Comparison of ENCODE assay signal across 8 mouse cellular contexts in the genomic region with DNA sequence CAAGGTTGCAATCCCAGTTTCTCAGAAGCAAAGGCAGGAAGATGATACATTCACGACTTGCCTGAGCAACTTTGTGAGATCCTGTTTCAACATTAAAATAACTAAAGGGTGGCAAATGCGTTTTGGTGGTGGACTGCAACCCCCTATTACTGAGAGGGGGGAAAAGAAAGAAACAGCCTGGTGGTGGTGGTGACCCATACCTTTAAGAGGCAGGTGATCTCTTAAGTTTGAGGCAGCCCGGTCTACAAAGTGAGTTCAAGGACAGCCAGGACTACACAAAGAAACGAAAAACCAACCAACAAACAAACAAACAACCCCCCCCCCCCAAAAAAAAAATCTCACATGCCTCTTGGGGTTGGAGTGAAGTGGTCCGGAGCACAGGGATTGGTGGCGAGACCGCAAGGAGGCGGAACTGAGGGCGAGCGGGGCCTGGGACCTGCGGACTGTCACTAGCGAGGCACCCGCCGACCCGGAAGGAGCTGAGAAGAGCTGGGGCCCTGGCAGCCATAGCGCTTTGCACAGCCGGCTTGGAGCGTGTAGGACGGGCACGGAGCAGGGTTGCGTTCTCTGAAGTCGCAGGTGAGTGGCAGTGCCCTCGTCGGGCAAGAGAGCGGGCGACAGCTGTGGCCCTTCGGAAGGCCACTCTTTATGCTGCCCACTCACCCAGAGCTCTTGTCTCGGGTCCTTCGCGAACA. TPM values are rescaled to one million over a fixed set of nuclear protein-coding genes. Genes with fewer than 3 reads are reported as not detected.
DNase-seq lines count a peak whose midpoint lies in the region; ATAC-seq and TF ChIP-seq lines count a peak whose summit lies in the region.

A gene (minus strand): TSS at position 422 of the 695 bp plus-strand sequence.
A gene (plus strand): TSS at position 475 of the 695 bp plus-strand sequence.

- peak within 1 kb of the TSS; percentile 91 for H3K9ac ChIP-seq in heart, embryonic 11.5 days (ENCODE audit: low read depth, low read length)
- peak within 1 kb of the TSS; percentile 92 for H3K9ac ChIP-seq in kidney, embryonic 16.5 days (replicated peaks; ENCODE audit: low read length)
- H3K9ac ChIP-seq in liver, adult 2 months (ENCODE audit: low read depth, low read length): peak within 1 kb of the TSS; percentile 91

- ATAC-seq in heart, embryonic 11.5 days (replicated peaks; ENCODE audit: insufficient number of reproducible peaks, low FRiP score, low TSS enrichment): peak; percentile 78; the same call in 1 of the 2 replicates
- peak; percentile 97 for ATAC-seq in kidney, embryonic 16.5 days (ENCODE audit: low FRiP score, low TSS enrichment)
- ATAC-seq in monocyte, adult 5-6 weeks (replicated peaks; ENCODE audit: insufficient number of reproducible peaks, low FRiP score, low TSS enrichment, poor library complexity, severe bottlenecking): peak; percentile 99

- no peak within 1 kb of the TSS for H3K27ac ChIP-seq in heart, embryonic 11.5 days (ENCODE audit: low read depth, low read length)
- no peak within 1 kb of the TSS for H3K27ac ChIP-seq in kidney, embryonic 16.5 days (ENCODE audit: low read length)
- H3K27ac ChIP-seq in liver, adult 2 months (replicated peaks; ENCODE audit: insufficient read depth, low read depth, low read length): peak within 1 kb of the TSS; percentile 93

- peaks cover 12% of the 10 kb centered on the region for H3K79me2 ChIP-seq in liver, adult 2 months (ENCODE audit: control insufficient read depth, insufficient read depth, low read length)

- TF ChIP-seq CTCF in liver, adult 2 months (IDR thresholded peaks at IDR 0.05; ENCODE audit: low read depth, low read length): 0 out of 2 replicates have a peak, but pooled peaks have one; percentile 13

- peaks cover 10% of the 10 kb centered on the region for H3K36me3 ChIP-seq in erythroblast, embryonic 14.5 days (ENCODE audit: control insufficient read depth)
- H3K36me3 ChIP-seq in heart, embryonic 11.5 days (ENCODE audit: control insufficient read depth, insufficient read depth, low read length): no peaks in the 10 kb centered on the region
- no peaks in the 10 kb centered on the region for H3K36me3 ChIP-seq in kidney, embryonic 16.5 days (ENCODE audit: insufficient read depth, low read length)
- no peaks in the 10 kb centered on the region for H3K36me3 ChIP-seq in liver, adult 2 months (ENCODE audit: control insufficient read depth, insufficient read depth, low read length)

- peaks cover 12% of the 10 kb centered on the region for H3K27me3 ChIP-seq in erythroblast, embryonic 14.5 days (ENCODE audit: control insufficient read depth)
- H3K27me3 ChIP-seq in heart, embryonic 11.5 days (ENCODE audit: control insufficient read depth, insufficient read depth, low read length): peaks cover 3% of the 10 kb centered on the region; the same call in 1 of the 2 replicates
- H3K27me3 ChIP-seq in kidney, embryonic 16.5 days (ENCODE audit: insufficient read depth, low read length): 0 out of 2 replicates have a peak, but pooled peaks cover 3% of the 10 kb centered on the region
- H3K27me3 ChIP-seq in liver, adult 2 months (ENCODE audit: control insufficient read depth, insufficient read depth, low read length): no peaks in the 10 kb centered on the region

- H3K4me3 ChIP-seq in erythroblast, embryonic 14.5 days (replicated peaks): peak within 1 kb of the TSS; percentile 82
- peak within 1 kb of the TSS; percentile 99 for H3K4me3 ChIP-seq in heart, embryonic 11.5 days (ENCODE audit: low read depth, low read length)
- H3K4me3 ChIP-seq in kidney, embryonic 16.5 days (ENCODE audit: low read length): peak within 1 kb of the TSS; percentile 100
- peak within 1 kb of the TSS; percentile 86 for H3K4me3 ChIP-seq in liver, adult 2 months (ENCODE audit: insufficient read depth, low read depth, low read length)

- 1% methylated on average over 30 of the region's 30 CpGs for WGBS in heart, embryonic 11.5 days (ENCODE audit: insufficient replicate concordance)
- 1% methylated on average over 30 of the region's 30 CpGs for WGBS in kidney, embryonic 16.5 days
- under 1% methylated on average over 30 of the region's 30 CpGs for WGBS in liver, adult 2 months

- H3K9me3 ChIP-seq in erythroblast, embryonic 14.5 days (ENCODE audit: control insufficient read depth, low read length): no peaks in the 10 kb centered on the region
- H3K9me3 ChIP-seq in heart, embryonic 11.5 days (replicated peaks; ENCODE audit: control insufficient read depth, low read length): no peaks in the 10 kb centered on the region
- no peaks in the 10 kb centered on the region for H3K9me3 ChIP-seq in kidney, embryonic 16.5 days (ENCODE audit: low read length)

- peak; percentile 81 for TF ChIP-seq POLR2A in liver, adult 2 months (IDR thresholded peaks at IDR 0.05; ENCODE audit: extremely low read depth, insufficient read depth, low read length)

- peak; percentile 92 for DNase-seq in CD4-positive, CD25-positive, alpha-beta regulatory T cell, adult 2 months (ENCODE audit: low read depth, low spot score)
- peak; percentile 47 for DNase-seq in brain, embryonic 18.5 days (ENCODE audit: low read depth, low spot score)
- DNase-seq in liver, adult 2 months (ENCODE audit: extremely low read depth, low read depth, low spot score): peak; percentile 78
- DNase-seq in spleen, postnatal 36 days (ENCODE audit: low spot score in 2 of 2): peak; percentile 73 to 77

- H3K4me2 ChIP-seq in heart, embryonic 11.5 days: peak within 1 kb of the TSS; percentile 87
- peak within 1 kb of the TSS; percentile 87 for H3K4me2 ChIP-seq in kidney, embryonic 16.5 days (replicated peaks; ENCODE audit: low read depth, low read length)

- peaks cover 36% of the 10 kb centered on the region for H3K4me1 ChIP-seq in erythroblast, embryonic 14.5 days (ENCODE audit: control insufficient read depth)
- H3K4me1 ChIP-seq in heart, embryonic 11.5 days (ENCODE audit: control insufficient read depth, insufficient read depth, low read length): peaks cover 6% of the 10 kb centered on the region
- H3K4me1 ChIP-seq in kidney, embryonic 16.5 days (ENCODE audit: insufficient read depth, low read length): peaks cover 15% of the 10 kb centered on the region
- peaks cover 30% of the 10 kb centered on the region for H3K4me1 ChIP-seq in liver, adult 2 months (ENCODE audit: control insufficient read depth, insufficient read depth, low read length)

RNA-seq across cellular contexts. Expression of the first gene that starts in this region (rescaled TPM):
- 0.22 and 0.26 TPM in 2 replicates for polyA plus RNA-seq in erythroblast, embryonic 14.5 days (2012)
- 14.2 and 14.5 TPM in 2 replicates for polyA plus RNA-seq in heart, embryonic 11.5 days (2014; fragmentation: Nextera tagmentation; extraction: Ambion mirVana)
- 11.7 and 15.7 TPM in 2 replicates for polyA plus RNA-seq in kidney, embryonic 16.5 days (2015; fragmentation: Nextera tagmentation; extraction: Ambion mirVana)
- 45.1 and 51.1 TPM in 2 replicates for total RNA-seq in liver, adult 2 months (2014; rRNA removed)
- 30.6 and 35.3 TPM in 2 replicates for polyA plus RNA-seq in liver, adult 2 months (2012; rRNA removed)
- total RNA-seq in monocyte, adult 5-6 weeks (2017): 7.2 to 16.2 TPM (median 9.8 TPM) in 3 replicates

RNA-seq across cellular contexts. Expression of the second gene that starts in this region (rescaled TPM):
- 0.27 and 0.65 TPM in 2 replicates for polyA plus RNA-seq in erythroblast, embryonic 14.5 days (2012)
- 132 and 136 TPM in 2 replicates for polyA plus RNA-seq in heart, embryonic 11.5 days (2014; fragmentation: Nextera tagmentation; extraction: Ambion mirVana)
- 109 and 113 TPM in 2 replicates for polyA plus RNA-seq in kidney, embryonic 16.5 days (2015; fragmentation: Nextera tagmentation; extraction: Ambion mirVana)
- total RNA-seq in liver, adult 2 months (2014; rRNA removed): 257 and 370 TPM in 2 replicates
- polyA plus RNA-seq in liver, adult 2 months (2012; rRNA removed): 61.0 and 75.6 TPM in 2 replicates
- 42.1 to 64.1 TPM (median 44.8 TPM) in 3 replicates for total RNA-seq in monocyte, adult 5-6 weeks (2017)

Comparison
In these comparisons a context has a peak if more than half of its experiments do, and no peak if none do; other contexts are left out.
1. RNA of the first gene that starts in this region (polyA plus RNA-seq): 30.6 to 35.3 TPM in liver, adult 2 months, 14.2 to 14.5 TPM in heart, embryonic 11.5 days and 11.7 to 15.7 TPM in kidney, embryonic 16.5 days; 0.22 to 0.26 TPM in erythroblast, embryonic 14.5 days; every median in the first group is over 10 times any median in the second.
2. RNA of the second gene that starts in this region (polyA plus RNA-seq): 132 to 136 TPM in heart, embryonic 11.5 days, 109 to 113 TPM in kidney, embryonic 16.5 days and 61.0 to 75.6 TPM in liver, adult 2 months; 0.27 to 0.65 TPM in erythroblast, embryonic 14.5 days; every median in the first group is over 10 times any median in the second.
3. Peak in every context shown above with its lines, with median percentiles within 50 percentile points of each other: DNase-seq, H3K4me3 ChIP-seq, ATAC-seq and H3K9ac ChIP-seq.